Mouse (Mus musculus): ENCODE data around the gene Vps45. TPM values are rescaled to one million over a fixed set of nuclear protein-coding genes. Genes with fewer than 3 reads are reported as not detected.
"Not testable (repeated sequence)": the region's sequence is repeated elsewhere in the genome, so short reads cannot be mapped to it uniquely, and the experiment has no call there.

Gene Vps45
- total and polyA plus RNA-seq, 2 experiments = 2.1 to 10.7 TPM

- no peaks in the 10 kb centered on the region for H3K4me1 ChIP-seq (ENCODE audit: control insufficient read depth, insufficient read depth, low read length)
- WGBS = 77% methylated on average over 12 of the region's 12 CpGs
These were observed 85.9 kb downstream of the Vps45 start for GRCm38 (mm10) chr3:95972251-95972872.

GRCm38 (mm10) chr3:95970661-95971060 is 87.6 kb downstream of the Vps45 start:
- H3K27ac ChIP-seq (replicated peaks; ENCODE audit: insufficient read depth, low read depth, low read length); H3K27me3 ChIP-seq (ENCODE audit: control insufficient read depth, insufficient read depth, low read length); H3K79me2 ChIP-seq (ENCODE audit: control insufficient read depth, insufficient read depth, low read length); H3K36me3 ChIP-seq (ENCODE audit: control insufficient read depth, insufficient read depth, low read length); H3K4me3 ChIP-seq (ENCODE audit: insufficient read depth, low read depth, low read length); DNase-seq (ENCODE audit: extremely low read depth, low read depth, low spot score); H3K9ac ChIP-seq (ENCODE audit: low read depth, low read length); H3K4me1 ChIP-seq (ENCODE audit: control insufficient read depth, insufficient read depth, low read length): not testable (repeated sequence)
- WGBS = 60% methylated on average over 7 of the region's 7 CpGs

More at GRCm38 (mm10) chr3:95972251-95972872, 85.9 kb downstream of the Vps45 start:
- H3K36me3 ChIP-seq (ENCODE audit: control insufficient read depth, insufficient read depth, low read length) = no peaks in the 10 kb centered on the region
- DNase-seq (ENCODE audit: extremely low read depth, low read depth, low spot score) = peak; percentile 15
- no peak overlapping the region for H3K27ac ChIP-seq (replicated peaks; ENCODE audit: insufficient read depth, low read depth, low read length)
- no peaks in the 10 kb centered on the region for H3K79me2 ChIP-seq (ENCODE audit: control insufficient read depth, insufficient read depth, low read length)
- peaks cover 7% of the 10 kb centered on the region; the same call in 1 of the 2 replicates for H3K27me3 ChIP-seq (ENCODE audit: control insufficient read depth, insufficient read depth, low read length)
- TF ChIP-seq POLR2A (IDR thresholded peaks at IDR 0.05; ENCODE audit: extremely low read depth, insufficient read depth, low read length) (no peak), CTCF (IDR thresholded peaks at IDR 0.05; ENCODE audit: low read depth, low read length) (no peak)
- no peak overlapping the region for H3K4me3 ChIP-seq (ENCODE audit: insufficient read depth, low read depth, low read length)
- H3K9ac ChIP-seq (ENCODE audit: low read depth, low read length) = no peak overlapping the region

- H3K27ac ChIP-seq (replicated peaks; ENCODE audit: insufficient read depth, low read depth, low read length) = no peak overlapping the region
- no peaks in the 10 kb centered on the region for H3K79me2 ChIP-seq (ENCODE audit: control insufficient read depth, insufficient read depth, low read length)
- TF ChIP-seq CTCF (IDR thresholded peaks at IDR 0.05; ENCODE audit: low read depth, low read length) (no peak), POLR2A (IDR thresholded peaks at IDR 0.05; ENCODE audit: extremely low read depth, insufficient read depth, low read length) (no peak)
- H3K4me3 ChIP-seq (ENCODE audit: insufficient read depth, low read depth, low read length) = no peak overlapping the region
- H3K4me1 ChIP-seq (ENCODE audit: control insufficient read depth, insufficient read depth, low read length) = no peaks in the 10 kb centered on the region
- H3K9ac ChIP-seq (ENCODE audit: low read depth, low read length) = no peak overlapping the region
- DNase-seq (ENCODE audit: extremely low read depth, low read depth, low spot score) = no peak
- H3K36me3 ChIP-seq (ENCODE audit: control insufficient read depth, insufficient read depth, low read length) = no peaks in the 10 kb centered on the region
- H3K27me3 ChIP-seq (ENCODE audit: control insufficient read depth, insufficient read depth, low read length) = peaks cover 7% of the 10 kb centered on the region; the same call in 1 of the 2 replicates
- 100% methylated on average over 1 of the region's 1 CpGs for WGBS
These were observed 89.0 kb downstream of the Vps45 start for GRCm38 (mm10) chr3:95969277-95969676.

- no peak overlapping the region for H3K9ac ChIP-seq (ENCODE audit: low read depth, low read length)
- no peaks in the 10 kb centered on the region for H3K79me2 ChIP-seq (ENCODE audit: control insufficient read depth, insufficient read depth, low read length)
- WGBS = 12% methylated on average over 7 of the region's 7 CpGs
- H3K4me1 ChIP-seq (ENCODE audit: control insufficient read depth, insufficient read depth, low read length) = no peaks in the 10 kb centered on the region
- H3K27ac ChIP-seq (replicated peaks; ENCODE audit: insufficient read depth, low read depth, low read length) = no peak overlapping the region
- peak; percentile 7; the same call in 1 of the 2 replicates for TF ChIP-seq CTCF (IDR thresholded peaks at IDR 0.05; ENCODE audit: low read depth, low read length)
- no peak for TF ChIP-seq POLR2A (IDR thresholded peaks at IDR 0.05; ENCODE audit: extremely low read depth, insufficient read depth, low read length)
- no peaks in the 10 kb centered on the region for H3K27me3 ChIP-seq (ENCODE audit: control insufficient read depth, insufficient read depth, low read length)
- H3K36me3 ChIP-seq (ENCODE audit: control insufficient read depth, insufficient read depth, low read length) = no peaks in the 10 kb centered on the region
- DNase-seq (ENCODE audit: extremely low read depth, low read depth, low spot score) = no peak
- no peak overlapping the region for H3K4me3 ChIP-seq (ENCODE audit: insufficient read depth, low read depth, low read length)
These were observed 92.5 kb downstream of the Vps45 start for GRCm38 (mm10) chr3:95965518-95966451.

GRCm38 (mm10) chr3:95963681-95964080 is 94.6 kb downstream of the Vps45 start:
- Histone ChIP-seq H3K4me1 (ENCODE audit: control insufficient read depth, insufficient read depth, low read length) (no peaks in the 10 kb centered on the region), H3K27me3 (ENCODE audit: control insufficient read depth, insufficient read depth, low read length) (no peaks in the 10 kb centered on the region), H3K9ac (ENCODE audit: low read depth, low read length) (no peak overlapping the region), H3K4me3 (ENCODE audit: insufficient read depth, low read depth, low read length) (no peak overlapping the region), H3K79me2 (ENCODE audit: control insufficient read depth, insufficient read depth, low read length) (no peaks in the 10 kb centered on the region), H3K36me3 (ENCODE audit: control insufficient read depth, insufficient read depth, low read length) (no peaks in the 10 kb centered on the region), H3K27ac (replicated peaks; ENCODE audit: insufficient read depth, low read depth, low read length) (no peak overlapping the region)
- 36% methylated on average over 4 of the region's 4 CpGs for WGBS
- no peak for DNase-seq (ENCODE audit: extremely low read depth, low read depth, low spot score)
- TF ChIP-seq POLR2A (IDR thresholded peaks at IDR 0.05; ENCODE audit: extremely low read depth, insufficient read depth, low read length) (no peak), CTCF (IDR thresholded peaks at IDR 0.05; ENCODE audit: low read depth, low read length) (peak; percentile 64)
